ENCODE assay signal across 8 mouse cellular contexts in genomic region chr13:41249538-41250317, GRCm38 (mm10). TPM values are rescaled to one million over a fixed set of nuclear protein-coding genes. Genes with fewer than 3 reads are reported as not detected.
DNase-seq lines count a peak whose midpoint lies in the region; ATAC-seq and TF ChIP-seq lines count a peak whose summit lies in the region.

TSS of gene Smim13 (plus strand) at chr13:41249844.

- TF ChIP-seq POLR2A in ES-Bruce4 (IDR thresholded peaks at IDR 0.05; ENCODE audit: insufficient read depth, low read length), result no peak

- intact Hi-C loops in heart, postnatal 10 days (cut with DNase I), result no loop called here

- 0 out of 2 replicates have a peak, but pooled peaks have one; percentile 69 for TF ChIP-seq EP300 in ES-Bruce4 (IDR thresholded peaks at IDR 0.05; ENCODE audit: insufficient read depth, low read depth, low read length)
- TF ChIP-seq EP300 in liver, postnatal 0 days (IDR thresholded peaks at IDR 0.05; ENCODE audit: low read depth), result no peak; the same call in 1 of the 2 replicates

- DNase-seq in heart, postnatal 10 days, result peak; percentile 94 to 96
- DNase-seq in large intestine, adult 2 months (ENCODE audit: low read depth, low spot score), result peak; percentile 90
- peak; percentile 94 for DNase-seq in liver, postnatal 0 days
- peak; percentile 93 for DNase-seq in testis, postnatal 10 days (ENCODE audit: low spot score)

- H3K27ac ChIP-seq in ES-Bruce4 (ENCODE audit: insufficient read depth, low read length), result peak within 1 kb of the TSS; percentile 70
- peak within 1 kb of the TSS; percentile 82 for H3K27ac ChIP-seq in forebrain, embryonic 13.5 days
- peak within 1 kb of the TSS; percentile 91 for H3K27ac ChIP-seq in liver, postnatal 0 days (ENCODE audit: low read depth)
- peak within 1 kb of the TSS; percentile 90 for H3K27ac ChIP-seq in neural tube, embryonic 14.5 days (ENCODE audit: low read depth, low read length)

- no peaks in the 10 kb centered on the region for H3K27me3 ChIP-seq in ES-Bruce4 (ENCODE audit: control insufficient read depth, insufficient read depth, low read length, poor library complexity, severe bottlenecking)
- no peaks in the 10 kb centered on the region for H3K27me3 ChIP-seq in forebrain, embryonic 13.5 days
- no peaks in the 10 kb centered on the region for H3K27me3 ChIP-seq in liver, postnatal 0 days (ENCODE audit: insufficient read depth, low read length)
- no peaks in the 10 kb centered on the region for H3K27me3 ChIP-seq in neural tube, embryonic 14.5 days (ENCODE audit: control insufficient read depth, insufficient read depth, low read length)

- peak within 1 kb of the TSS; percentile 95 for H3K4me3 ChIP-seq in ES-Bruce4 (ENCODE audit: low read depth, low read length)
- peak within 1 kb of the TSS; percentile 80 for H3K4me3 ChIP-seq in forebrain, embryonic 13.5 days
- peak within 1 kb of the TSS; percentile 81 for H3K4me3 ChIP-seq in liver, postnatal 0 days (ENCODE audit: low read depth, low read length)
- H3K4me3 ChIP-seq in neural tube, embryonic 14.5 days (ENCODE audit: low read depth, low read length), result peak within 1 kb of the TSS; percentile 77

- no peaks in the 10 kb centered on the region for H3K4me1 ChIP-seq in ES-Bruce4 (ENCODE audit: control insufficient read depth, insufficient read depth, low read length)
- peaks cover 17% of the 10 kb centered on the region; the same call in 1 of the 2 replicates for H3K4me1 ChIP-seq in forebrain, embryonic 13.5 days
- H3K4me1 ChIP-seq in liver, postnatal 0 days (ENCODE audit: insufficient read depth), result peaks cover 17% of the 10 kb centered on the region
- no peaks in the 10 kb centered on the region for H3K4me1 ChIP-seq in neural tube, embryonic 14.5 days (ENCODE audit: control insufficient read depth, insufficient read depth, low read length)

- H3K9me3 ChIP-seq in ES-Bruce4 (replicated peaks; ENCODE audit: control insufficient read depth, insufficient read depth, low read length, poor library complexity, severe bottlenecking), result no peaks in the 10 kb centered on the region
- no peaks in the 10 kb centered on the region for H3K9me3 ChIP-seq in forebrain, embryonic 13.5 days (replicated peaks)
- no peaks in the 10 kb centered on the region for H3K9me3 ChIP-seq in liver, postnatal 0 days (ENCODE audit: low read length)
- H3K9me3 ChIP-seq in neural tube, embryonic 14.5 days (ENCODE audit: control insufficient read depth, low read length), result no peaks in the 10 kb centered on the region

- peak; percentile 98 for ATAC-seq in cerebellum, adult (ENCODE audit: insufficient number of reproducible peaks, low FRiP score, low TSS enrichment)
- peak; percentile 99 for ATAC-seq in forebrain, embryonic 13.5 days
- ATAC-seq in liver, postnatal 0 days, result peak; percentile 96
- ATAC-seq in neural tube, embryonic 14.5 days (ENCODE audit: low read depth), result peak; percentile 99

- H3K36me3 ChIP-seq in ES-Bruce4 (ENCODE audit: control insufficient read depth, insufficient read depth, low read length, poor library complexity, severe bottlenecking), result no peaks in the 10 kb centered on the region
- H3K36me3 ChIP-seq in forebrain, embryonic 13.5 days (ENCODE audit: poor library complexity, severe bottlenecking), result no peaks in the 10 kb centered on the region
- H3K36me3 ChIP-seq in liver, postnatal 0 days (replicated peaks; ENCODE audit: insufficient read depth, low read length), result no peaks in the 10 kb centered on the region
- H3K36me3 ChIP-seq in neural tube, embryonic 14.5 days (ENCODE audit: control insufficient read depth, insufficient read depth, low read length), result no peaks in the 10 kb centered on the region

- H3K4me2 ChIP-seq in forebrain, embryonic 13.5 days, result peak within 1 kb of the TSS; percentile 74
- peak within 1 kb of the TSS; percentile 79 for H3K4me2 ChIP-seq in liver, postnatal 0 days (ENCODE audit: low read depth, low read length)
- peak within 1 kb of the TSS; percentile 57 for H3K4me2 ChIP-seq in neural tube, embryonic 14.5 days (ENCODE audit: low read depth, low read length)

- under 1% methylated on average over 72 of the region's 78 CpGs for WGBS in forebrain, embryonic 13.5 days
- 1% methylated on average over 78 of the region's 78 CpGs for WGBS in large intestine, adult 2 months
- under 1% methylated on average over 51 of the region's 78 CpGs for WGBS in liver, postnatal 0 days (ENCODE audit: insufficient replicate concordance)
- under 1% methylated on average over 58 of the region's 78 CpGs for WGBS in neural tube, embryonic 14.5 days

- no peak for TF ChIP-seq CTCF in ES-Bruce4 (IDR thresholded peaks at IDR 0.05; ENCODE audit: low read depth, low read length)
- TF ChIP-seq CTCF in liver, postnatal 0 days (IDR thresholded peaks at IDR 0.05; ENCODE audit: low read depth), result peak; percentile 47

- peak within 1 kb of the TSS; percentile 64 for H3K9ac ChIP-seq in ES-Bruce4 (ENCODE audit: low read depth, poor library complexity, severe bottlenecking)
- peak within 1 kb of the TSS; percentile 80 for H3K9ac ChIP-seq in forebrain, embryonic 13.5 days
- H3K9ac ChIP-seq in liver, postnatal 0 days (replicated peaks), result peak within 1 kb of the TSS; percentile 86
- peak within 1 kb of the TSS; percentile 89 for H3K9ac ChIP-seq in neural tube, embryonic 14.5 days (replicated peaks; ENCODE audit: low read depth, low read length)

RNA-seq across cellular contexts. Expression of gene Smim13, which starts in this region (rescaled TPM):
- 6.3 and 8.4 TPM in 2 replicates for polyA plus RNA-seq in ES-Bruce4 (2011; ENCODE audit: insufficient read depth, insufficient read length, low read depth, missing spikeins)
- 14.6 and 15.6 TPM in 2 replicates for polyA plus RNA-seq in forebrain, embryonic 13.5 days (2015; fragmentation: Nextera tagmentation; extraction: Ambion mirVana)
- 10 to 100 TPM; 19.8 to 21.9 TPM for total RNA-seq in heart, postnatal 10 days (2021)
- 2.7 and 3.0 TPM in 2 replicates for polyA plus RNA-seq in large intestine, adult 2 months (2012; rRNA removed)
- 3.8 and 3.9 TPM in 2 replicates for polyA plus RNA-seq in liver, postnatal 0 days (2015; fragmentation: Nextera tagmentation; extraction: Ambion mirVana)
- polyA plus RNA-seq in neural tube, embryonic 14.5 days (2014; fragmentation: Nextera tagmentation; extraction: Ambion mirVana), result 30.0 and 31.7 TPM in 2 replicates

Comparison
In these comparisons a context has a peak if more than half of its experiments do, and no peak if none do; other contexts are left out.
1. Peak in every context shown above with its lines: DNase-seq, ATAC-seq, H3K4me3 ChIP-seq and H3K27ac ChIP-seq.